Comparison of ENCODE assay signal across 18 mouse cellular contexts in genomic region chr2:156834336-156834735, GRCm38 (mm10). TPM values are rescaled to one million over a fixed set of nuclear protein-coding genes. Genes with fewer than 3 reads are reported as not detected.
"Had no signal": no experiment of that assay in that cellular context is flagged by ENCODE, and none has a peak within 500 bp of the region (broad histone marks: within the 10 kb centered on the region; RNA-seq: fewer than 3 reads in every experiment).

No protein-coding gene starts in this region.

- DNase-seq: heart, postnatal 10 days; heart, postnatal 14 days; heart, postnatal 36 days; heart, postnatal 4 days; kidney, adult 11 months; kidney, adult 18-20 months; kidney, adult 2 months; kidney, adult 8-10 months; kidney, adult 9 months; kidney, postnatal 10 days; kidney, postnatal 14 days; kidney, postnatal 25 days; kidney, postnatal 36 days; kidney, postnatal 4 days; layer of hippocampus, adult 9-11 months; layer of hippocampus, postnatal 36 days had no signal

RNA-seq across cellular contexts. Expression of gene Sla2, which starts 52.7 kb away (rescaled TPM):
- total RNA-seq: heart, postnatal 25 days; heart, postnatal 36 days; heart, postnatal 4 days; hindbrain, postnatal 0 days had no signal
